Mouse (Mus musculus) embryo, embryonic 10 days (tissue): Measurements from ENCODE around the gene Rb1.
A peak's percentile ranks its signal among the peaks of the same experiment; 100 is the strongest.

ENCODE experiments used
- DNase-seq: peaks from one replicate; pipeline ENCODE4 v3.0.0-alpha.2; 2015; ENCODE audit warnings: low spot score

Rb1 gene

GRCm38 (mm10) chr14:73334926-73335805 is 9.5 kb upstream of the Rb1 start:
- no peak for DNase-seq

GRCm38 (mm10) chr14:73333880-73334279 is 8.3 kb upstream of the Rb1 start:
- no peak for DNase-seq

GRCm38 (mm10) chr14:73331386-73331785 is 5.8 kb upstream of the Rb1 start:
- DNase-seq: no peak

- no peak for DNase-seq
These were observed 4.2 kb upstream of the Rb1 start for GRCm38 (mm10) chr14:73329871-73330270.

- no peak for DNase-seq
These were observed 889 bp upstream of the Rb1 start for GRCm38 (mm10) chr14:73326511-73326910.

- peak; percentile 66 for DNase-seq
These were observed 777 bp downstream of the Rb1 start for GRCm38 (mm10) chr14:73324634-73325455.

- DNase-seq: no peak
These were observed 1.7 kb downstream of the Rb1 start for GRCm38 (mm10) chr14:73323965-73324364.

GRCm38 (mm10) chr14:73322142-73322541 is 3.5 kb downstream of the Rb1 start:
- DNase-seq: no peak

GRCm38 (mm10) chr14:73316933-73317332 is 8.7 kb downstream of the Rb1 start:
- no peak for DNase-seq

- no peak for DNase-seq
These were observed 11.8 kb downstream of the Rb1 start for GRCm38 (mm10) chr14:73313864-73314263.

- peak; percentile 47 for DNase-seq
These were observed 12.2 kb downstream of the Rb1 start for GRCm38 (mm10) chr14:73313396-73313795.

- no peak for DNase-seq
These were observed 12.7 kb downstream of the Rb1 start for GRCm38 (mm10) chr14:73312909-73313308.

- no peak for DNase-seq
These were observed 18.1 kb downstream of the Rb1 start for GRCm38 (mm10) chr14:73307490-73307889.

GRCm38 (mm10) chr14:73303193-73303592 is 22.4 kb downstream of the Rb1 start:
- DNase-seq: peak; percentile 71

GRCm38 (mm10) chr14:73301856-73302255 is 23.8 kb downstream of the Rb1 start:
- no peak for DNase-seq

GRCm38 (mm10) chr14:73295512-73295911 is 30.1 kb downstream of the Rb1 start:
- DNase-seq: no peak

GRCm38 (mm10) chr14:73293616-73294015 is 32.0 kb downstream of the Rb1 start:
- DNase-seq: no peak

- no peak for DNase-seq
These were observed 33.2 kb downstream of the Rb1 start for GRCm38 (mm10) chr14:73292434-73292833.

GRCm38 (mm10) chr14:73289915-73290314 is 35.7 kb downstream of the Rb1 start:
- no peak for DNase-seq

- peak; percentile 45 for DNase-seq
These were observed 44.6 kb downstream of the Rb1 start for GRCm38 (mm10) chr14:73280996-73281395.

- DNase-seq: no peak
These were observed 46.5 kb downstream of the Rb1 start for GRCm38 (mm10) chr14:73279096-73279495.

- peak; percentile 35 for DNase-seq
These were observed 53.8 kb downstream of the Rb1 start for GRCm38 (mm10) chr14:73271807-73272206.

- no peak for DNase-seq
These were observed 59.5 kb downstream of the Rb1 start for GRCm38 (mm10) chr14:73266166-73266565.
